Mouse (Mus musculus) lung, adult 18-20 months (tissue): ENCODE results near the gene Aldh3b1.
"Not testable (repeated sequence)": the region's sequence is repeated elsewhere in the genome, so short reads cannot be mapped to it uniquely, and the experiment has no call there.

Source experiments
- DNase-seq, 2 experiments: peaks; one replicate each; pipeline ENCODE4 v3.0.0; 2022; ENCODE audit warnings: mixed read lengths in 2 of 2

Gene Aldh3b1

DNA sequence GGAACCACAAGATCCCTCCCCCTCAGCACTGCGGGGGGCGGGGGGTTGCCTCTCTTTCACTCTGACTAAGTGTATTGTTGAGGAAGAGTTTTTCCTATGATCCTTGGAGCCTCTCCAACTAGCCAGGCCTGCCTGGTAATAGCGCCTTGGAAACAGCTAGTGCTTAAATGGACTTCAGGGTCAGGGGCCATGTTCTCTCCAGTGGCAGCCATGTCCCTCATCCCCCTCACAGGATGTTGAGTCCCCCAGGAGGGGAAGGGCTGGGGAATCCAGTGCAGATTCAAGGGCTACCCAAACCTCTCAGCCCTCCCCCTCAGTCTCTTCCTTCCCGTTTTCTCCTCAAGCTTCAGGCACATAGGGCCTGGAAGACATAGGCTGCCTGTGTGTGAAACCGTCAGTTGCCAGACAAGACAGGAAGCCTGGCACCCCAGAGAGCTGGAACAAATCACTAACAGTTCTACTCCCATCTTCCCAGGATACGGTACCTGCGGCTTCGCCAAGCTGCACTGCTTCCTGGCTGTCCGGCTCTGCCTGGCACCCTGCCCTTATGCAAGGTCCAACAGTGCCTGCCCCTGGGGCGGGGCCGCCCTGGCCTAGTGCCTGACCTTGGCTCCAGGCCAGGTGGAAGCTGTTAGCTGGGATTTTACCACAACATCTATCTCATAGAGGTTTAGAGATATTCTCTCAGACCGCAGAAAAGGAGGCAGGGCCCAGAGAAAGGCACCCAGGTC lies at the start of gene Aldh3b1:
Gene Aldh3b1, minus strand, starts transcription at position 598 of the 731 bp plus-strand sequence.
- peak; percentile 94 to 96 for DNase-seq

- DNase-seq: peak in 1 of 2 experiments; percentile 46
These were observed 46.3 kb upstream of the Aldh3b1 start for GRCm38 (mm10) chr19:3975866-3976265.

DNA sequence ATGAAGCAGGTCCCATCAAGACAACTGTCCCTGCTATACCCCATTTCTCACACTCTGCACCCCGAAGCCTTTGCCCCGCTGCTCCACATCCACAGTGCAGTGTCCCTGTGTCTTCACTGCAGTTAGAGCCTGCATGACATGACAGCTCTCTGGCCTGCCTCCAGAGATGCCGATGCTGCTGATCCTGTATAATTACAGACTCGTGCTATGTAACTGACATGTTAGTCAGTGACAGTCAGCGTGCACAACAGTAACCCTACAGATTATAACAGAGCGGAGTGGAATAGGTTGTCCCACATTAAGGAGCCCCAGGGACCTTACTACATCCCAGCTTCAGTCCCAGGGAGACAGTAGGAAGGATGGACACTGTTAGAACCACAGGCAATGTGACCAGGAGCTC lies 45.0 kb upstream of the Aldh3b1 start:
- not testable (repeated sequence) for DNase-seq

- DNase-seq: peak; percentile 62 to 71
These were observed 42.6 kb upstream of the Aldh3b1 start, which contains the start of gene Aldh3b2 for GRCm38 (mm10) chr19:3972229-3972628. TSS of gene Aldh3b2 (plus strand) at chr19:3972328.

DNA sequence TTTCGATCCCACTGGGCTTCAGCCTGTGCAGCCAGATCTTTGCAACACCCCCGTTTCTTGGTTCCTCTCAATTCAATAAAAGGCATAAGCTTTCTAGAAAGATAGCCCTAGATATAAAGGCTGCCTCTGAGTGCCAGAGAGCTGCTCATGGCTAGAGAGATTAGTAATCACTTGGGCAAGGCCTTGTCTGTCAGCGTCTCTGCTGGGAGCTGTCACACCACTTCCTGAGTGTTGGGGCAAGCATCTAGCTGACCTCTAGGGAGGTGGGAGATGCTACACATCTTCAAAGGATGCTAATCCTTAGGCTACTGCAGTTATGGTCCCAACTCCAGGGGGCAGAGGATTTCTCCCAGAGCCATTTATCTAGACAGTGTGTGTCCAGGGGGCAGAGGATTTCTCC lies 37.6 kb upstream of the Aldh3b1 start:
- no peak for DNase-seq

GRCm38 (mm10) chr19:3966330-3967075 lies 36.9 kb upstream of the Aldh3b1 start:
- DNase-seq: no peak

DNA sequence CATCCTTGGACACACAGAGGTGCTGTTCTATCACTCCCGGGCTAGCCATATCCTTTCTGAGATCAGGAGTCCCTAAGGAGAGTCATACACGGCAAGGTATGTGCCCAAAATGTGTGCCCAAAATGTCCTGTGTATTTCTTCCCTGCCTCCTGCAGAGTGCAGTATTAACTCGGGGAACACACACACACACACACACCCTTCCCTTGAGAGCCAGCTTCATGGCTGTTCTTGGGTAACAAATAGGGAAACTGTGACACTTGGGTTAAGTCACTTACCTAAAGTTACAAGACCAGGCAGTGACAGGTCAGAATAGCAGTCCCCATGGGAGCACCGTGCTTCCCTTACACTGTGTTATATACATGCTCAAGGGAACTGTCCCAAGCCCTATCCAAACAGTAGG lies 34.4 kb upstream of the Aldh3b1 start:
- no peak for DNase-seq

- peak in 1 of 2 experiments; percentile 41 for DNase-seq
These were observed 32.9 kb upstream of the Aldh3b1 start for GRCm38 (mm10) chr19:3962469-3962868.

- not testable (repeated sequence) for DNase-seq
These were observed 32.2 kb upstream of the Aldh3b1 start for GRCm38 (mm10) chr19:3961805-3962204.

- DNase-seq: peak in 1 of 2 experiments; percentile 35
These were observed 30.6 kb upstream of the Aldh3b1 start for GRCm38 (mm10) chr19:3960211-3960610.

GRCm38 (mm10) chr19:3959030-3959429 lies 29.4 kb upstream of the Aldh3b1 start:
- DNase-seq: no peak

- DNase-seq: no peak
These were observed 28.9 kb upstream of the Aldh3b1 start, which contains the start of gene Aldh3b3 for GRCm38 (mm10) chr19:3958470-3958869. TSS of gene Aldh3b3 (plus strand) at chr19:3958645.

DNA sequence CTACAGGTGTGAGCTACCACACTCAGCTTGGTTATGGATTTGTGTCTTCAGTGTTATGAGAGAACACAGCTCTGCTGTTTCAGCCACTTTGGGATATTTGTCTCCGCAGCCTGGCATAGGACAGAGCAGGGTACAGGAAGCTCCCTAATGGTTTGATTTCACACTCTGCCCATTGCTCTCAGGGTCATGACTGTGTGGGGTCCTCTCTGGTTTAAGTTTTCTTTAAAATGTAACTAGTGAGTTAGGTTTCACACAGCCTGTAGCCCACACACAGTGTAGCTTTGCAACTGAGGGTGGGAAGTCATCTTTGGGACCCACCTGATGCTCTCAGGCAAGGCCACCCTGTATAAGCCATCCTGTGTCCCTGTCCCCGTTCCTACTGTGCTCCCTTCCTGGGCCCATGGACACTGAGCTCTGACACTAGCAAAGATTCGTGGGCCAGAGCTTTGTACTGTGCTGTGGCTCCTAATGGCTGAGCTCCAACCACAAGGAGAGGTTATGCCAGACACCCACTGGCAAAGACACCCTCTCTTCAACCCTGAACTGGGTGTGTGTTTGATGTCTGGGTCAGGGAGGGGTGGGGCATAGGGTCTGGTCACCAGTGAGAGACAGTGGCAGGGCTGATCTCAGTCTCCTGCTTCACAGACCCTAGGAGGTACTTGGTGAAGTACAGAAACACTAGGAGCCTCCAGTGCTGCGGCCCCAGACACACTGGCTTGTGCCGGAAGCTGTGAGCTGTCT lies 27.9 kb upstream of the Aldh3b1 start:
- DNase-seq: not testable (repeated sequence)

DNA sequence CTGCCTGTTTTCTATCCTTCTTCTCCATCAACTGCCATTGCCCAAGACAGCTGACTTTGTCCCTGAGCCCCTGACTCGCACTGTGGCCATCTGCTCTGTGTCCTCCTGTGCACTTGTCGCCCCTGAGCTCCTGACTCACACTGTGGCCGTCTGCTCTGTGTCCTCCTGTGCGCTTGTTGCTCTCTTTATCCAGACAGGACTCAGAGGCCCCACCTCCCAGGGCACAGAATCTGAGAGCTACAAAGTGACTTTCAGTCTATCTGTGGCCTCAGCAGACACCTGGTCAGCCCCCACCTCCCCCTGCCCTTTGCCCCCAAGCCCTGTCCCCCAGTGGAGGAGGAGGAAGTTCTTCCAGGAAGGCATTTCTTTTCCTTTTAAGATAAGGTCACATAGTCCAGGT lies 26.2 kb upstream of the Aldh3b1 start:
- DNase-seq: no peak

DNA sequence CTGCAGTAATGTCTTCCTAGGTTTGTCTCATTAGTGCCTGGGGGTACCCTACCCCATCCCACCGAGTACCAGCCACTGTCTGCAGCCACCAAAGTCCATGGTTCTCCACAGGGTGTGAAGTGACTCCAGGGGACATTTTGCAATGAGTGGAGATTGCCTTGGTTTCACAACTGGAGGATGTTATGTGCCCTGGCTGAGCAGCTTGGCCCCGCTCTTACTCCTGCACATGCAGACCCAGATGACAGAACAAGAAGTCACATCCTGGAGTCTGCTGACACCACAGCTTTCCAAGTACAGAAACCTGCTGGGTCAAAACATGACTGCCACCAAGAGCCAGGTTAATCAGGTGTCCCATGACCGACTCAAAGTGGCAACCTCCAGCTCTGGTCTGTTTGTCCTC lies 25.4 kb upstream of the Aldh3b1 start:
- DNase-seq: no peak

DNA sequence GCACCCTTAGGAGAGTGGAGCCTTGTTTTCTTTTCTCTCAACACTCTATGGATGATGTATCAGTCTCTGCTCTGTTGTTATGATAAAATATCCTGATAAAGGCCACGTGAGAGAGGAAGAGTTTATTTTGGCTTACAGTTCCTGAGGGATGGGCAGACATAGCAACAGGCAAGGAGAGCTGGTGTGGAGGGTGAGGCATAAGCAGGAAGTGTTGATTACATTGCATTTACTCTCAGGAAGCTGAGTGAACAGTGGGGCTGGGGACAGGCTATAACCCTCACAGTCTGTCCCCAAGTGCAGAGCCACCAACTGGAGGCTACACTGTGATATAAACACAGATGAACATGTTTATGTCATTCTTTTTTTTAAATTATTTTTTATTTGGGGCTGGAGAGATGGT lies 22.5 kb upstream of the Aldh3b1 start:
- peak in 1 of 2 experiments; percentile 27 for DNase-seq

DNA sequence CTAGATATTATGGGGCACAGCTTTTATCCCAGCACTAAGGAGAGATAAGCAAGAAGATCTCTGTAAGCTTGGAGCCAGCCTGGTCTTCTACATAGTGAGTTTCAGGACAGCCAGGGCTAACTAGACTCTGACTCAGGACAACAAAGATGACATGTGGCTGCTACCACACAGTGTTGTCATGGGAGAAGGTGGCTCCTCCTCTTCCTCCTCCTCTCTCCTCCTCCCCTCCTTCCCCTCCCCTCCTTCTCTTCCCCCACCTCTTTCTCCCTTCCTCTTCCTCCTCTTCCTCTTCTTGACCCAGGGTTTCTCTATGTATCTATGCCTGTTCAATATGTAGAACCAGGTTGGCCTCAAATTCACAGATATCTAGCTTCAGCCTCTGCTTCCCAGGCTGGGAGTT lies 21.9 kb upstream of the Aldh3b1 start:
- DNase-seq: no peak

- DNase-seq: no peak
These were observed 20.7 kb upstream of the Aldh3b1 start for GRCm38 (mm10) chr19:3950331-3950730.

- no peak for DNase-seq
These were observed 18.9 kb upstream of the Aldh3b1 start for GRCm38 (mm10) chr19:3948546-3948945.

- DNase-seq: no peak
These were observed 18.2 kb upstream of the Aldh3b1 start for GRCm38 (mm10) chr19:3947813-3948212.

GRCm38 (mm10) chr19:3946715-3947114 lies 17.1 kb upstream of the Aldh3b1 start:
- peak in 1 of 2 experiments; percentile 76 for DNase-seq

- no peak for DNase-seq
These were observed 16.4 kb upstream of the Aldh3b1 start for GRCm38 (mm10) chr19:3945872-3946564.
